Mouse (Mus musculus) telencephalon, adult 2 months (tissue): ENCODE measurements around the gene Foxp1.

Source experiments
- DNase-seq: peaks from one replicate; pipeline ENCODE4 v3.0.0-alpha.2; 2011; ENCODE audit warnings: low read depth, low spot score

Gene Foxp1

GRCm38 (mm10) chr6:99328634-99329033, 193.9 kb downstream of the Foxp1 start:
- no peak for DNase-seq

- no peak for DNase-seq
Measured at GRCm38 (mm10) chr6:99328146-99328545, 194.4 kb downstream of the Foxp1 start.

GRCm38 (mm10) chr6:99327721-99328120, 194.8 kb downstream of the Foxp1 start:
- no peak for DNase-seq

GRCm38 (mm10) chr6:99325881-99326280, 196.6 kb downstream of the Foxp1 start:
- DNase-seq: no peak

- DNase-seq: no peak
Measured at GRCm38 (mm10) chr6:99325461-99325860, 197.1 kb downstream of the Foxp1 start.

GRCm38 (mm10) chr6:99322132-99322904, 200.2 kb downstream of the Foxp1 start:
- DNase-seq: no peak

- DNase-seq: no peak
Measured at GRCm38 (mm10) chr6:99320444-99320843, 202.1 kb downstream of the Foxp1 start.

- no peak for DNase-seq
Measured at GRCm38 (mm10) chr6:99319415-99320405, 202.8 kb downstream of the Foxp1 start.

GRCm38 (mm10) chr6:99314746-99315145, 207.8 kb downstream of the Foxp1 start:
- DNase-seq: no peak

GRCm38 (mm10) chr6:99310529-99310928, 212.0 kb downstream of the Foxp1 start:
- no peak for DNase-seq

- no peak for DNase-seq
Measured at GRCm38 (mm10) chr6:99310171-99310500, 212.4 kb downstream of the Foxp1 start.

- no peak for DNase-seq
Measured at GRCm38 (mm10) chr6:99309466-99310170, 212.9 kb downstream of the Foxp1 start.

GRCm38 (mm10) chr6:99305751-99306150, 216.8 kb downstream of the Foxp1 start:
- DNase-seq: no peak

GRCm38 (mm10) chr6:99305236-99305635, 217.3 kb downstream of the Foxp1 start:
- no peak for DNase-seq

- no peak for DNase-seq
Measured at GRCm38 (mm10) chr6:99302662-99303435, 219.7 kb downstream of the Foxp1 start.

GRCm38 (mm10) chr6:99301923-99302322, 220.6 kb downstream of the Foxp1 start:
- DNase-seq: no peak

GRCm38 (mm10) chr6:99300235-99300634, 222.3 kb downstream of the Foxp1 start:
- DNase-seq: no peak

GRCm38 (mm10) chr6:99299196-99299595, 223.3 kb downstream of the Foxp1 start:
- no peak for DNase-seq

GRCm38 (mm10) chr6:99297535-99297934, 225.0 kb downstream of the Foxp1 start:
- DNase-seq: no peak

- peak; percentile 50 for DNase-seq
Measured at GRCm38 (mm10) chr6:99295495-99295894, 227.0 kb downstream of the Foxp1 start.

GRCm38 (mm10) chr6:99289220-99289619, 233.3 kb downstream of the Foxp1 start:
- no peak for DNase-seq
